Mouse (Mus musculus) G1E (cell line): ENCODE measurements around the gene Ppp1r9a.

ENCODE experiments used
- CTCF ChIP-seq: IDR thresholded peaks from 2 replicates; pipeline ENCODE4 v1.5.1; 2012; ENCODE audit warnings: low read depth, low read length, inconsistent platforms, mixed read lengths
- GATA1 ChIP-seq: IDR thresholded peaks from 2 replicates; pipeline ENCODE4 v1.6.1; 2012; ENCODE audit warnings: borderline replicate concordance, low read length, inconsistent platforms, mixed read lengths
- TAL1 ChIP-seq: conservative IDR thresholded peaks from 2 replicates; pipeline ENCODE4 v1.6.1; 2012; ENCODE audit warnings: low read depth, low read length, inconsistent platforms, mixed read lengths

DNA sequence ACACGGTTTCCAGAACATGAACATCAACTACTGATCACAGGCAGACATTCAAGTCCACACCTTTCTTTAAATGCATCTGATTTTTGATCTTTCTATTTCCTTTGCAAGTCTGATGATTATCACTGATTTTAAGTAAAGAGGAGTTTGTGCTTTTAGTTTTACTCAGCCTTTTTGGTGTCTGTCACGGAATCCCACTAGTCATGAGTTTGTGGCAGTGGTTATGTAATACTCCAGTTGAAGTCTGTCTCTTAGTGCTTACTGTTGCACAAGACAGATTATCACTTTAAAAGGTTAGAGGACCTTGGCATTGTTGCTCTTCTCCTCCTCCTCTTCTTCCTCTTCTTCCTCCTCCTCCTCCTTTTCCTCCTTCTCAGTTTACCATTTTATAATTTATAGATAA is 75.5 kb downstream of the Ppp1r9a start:
- TF ChIP-seq CTCF (no peak), TAL1 (no peak), GATA1 (no peak)
